ENCODE assay signal across 9 mouse cellular contexts in the genomic region with DNA sequence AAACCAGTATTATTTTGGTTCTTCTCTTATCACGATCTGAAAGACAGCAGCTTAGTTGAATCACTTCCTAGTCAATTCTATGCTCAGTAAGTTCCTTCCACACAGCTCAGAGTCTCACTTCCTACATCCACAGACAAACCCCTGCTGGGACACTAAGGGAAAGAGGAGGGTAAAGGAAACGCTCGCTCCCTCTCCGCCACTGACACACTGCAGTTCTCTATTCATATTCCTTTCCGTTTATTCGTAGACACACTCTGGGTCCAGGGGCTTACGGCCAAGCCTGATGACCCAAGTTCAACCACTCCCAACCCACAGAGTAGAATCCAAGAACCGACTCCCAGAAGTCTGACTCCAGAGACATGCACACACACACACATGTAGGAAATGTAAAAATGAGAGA. TPM values are rescaled to one million over a fixed set of nuclear protein-coding genes. Genes with fewer than 3 reads are reported as not detected.
DNase-seq lines count a peak whose midpoint lies in the region; ATAC-seq and TF ChIP-seq lines count a peak whose summit lies in the region.
"Had no signal": no experiment of that assay in that cellular context is flagged by ENCODE, and none has a peak within 500 bp of the region (broad histone marks: within the 10 kb centered on the region; RNA-seq: fewer than 3 reads in every experiment).

No protein-coding gene starts in this region.

- no peak overlapping the region for H3K4me3 ChIP-seq in kidney, embryonic 16.5 days (ENCODE audit: low read length)
- no peak overlapping the region for H3K4me3 ChIP-seq in kidney, embryonic 14.5 days (ENCODE audit: low read length)
- peak overlapping the region; percentile 5; the same call in 1 of the 2 replicates for H3K4me3 ChIP-seq in macrophage (ENCODE audit: inconsistent target)
- H3K4me3 ChIP-seq in thymus, adult 2 months (ENCODE audit: control insufficient read depth, insufficient read depth, low read length): no peak overlapping the region

- ATAC-seq in kidney, embryonic 16.5 days (ENCODE audit: low FRiP score, low TSS enrichment): no peak
- ATAC-seq in kidney, embryonic 14.5 days (ENCODE audit: low FRiP score, low TSS enrichment): no peak
- ATAC-seq in common myeloid progenitor, adult 5-6 weeks (replicated peaks; ENCODE audit: low read depth, poor library complexity, severe bottlenecking): peak; percentile 46

- peaks cover 75% of the 10 kb centered on the region for H3K79me2 ChIP-seq in macrophage (ENCODE audit: inconsistent target)

- 67% methylated on average over 8 of the region's 8 CpGs for WGBS in kidney, embryonic 16.5 days
- WGBS in kidney, embryonic 14.5 days: 74% methylated on average over 8 of the region's 8 CpGs
- WGBS in macrophage (ENCODE audit: missing documents): 2% methylated on average over 8 of the region's 8 CpGs
- WGBS in thymus, adult 2 months: 77% methylated on average over 8 of the region's 8 CpGs

- no peak overlapping the region for H3K9ac ChIP-seq in kidney, embryonic 16.5 days (replicated peaks; ENCODE audit: low read length)
- no peak overlapping the region for H3K9ac ChIP-seq in kidney, embryonic 14.5 days (ENCODE audit: low read depth, low read length)
- H3K9ac ChIP-seq: liver, embryonic 14.5 days had no signal

- intact Hi-C loops in heart, postnatal 25 days (cut with DNase I): loop anchor here (5.0 kb wide), 1 partner anchor 60 kb away; a partner anchor contains a TSS

- no peaks in the 10 kb centered on the region for H3K27me3 ChIP-seq in kidney, embryonic 16.5 days (ENCODE audit: insufficient read depth, low read length)
- H3K27me3 ChIP-seq in kidney, embryonic 14.5 days (ENCODE audit: control insufficient read depth, insufficient read depth, low read length): no peaks in the 10 kb centered on the region
- no peaks in the 10 kb centered on the region for H3K27me3 ChIP-seq in thymus, adult 2 months (ENCODE audit: control insufficient read depth, insufficient read depth, low read length)

- peak; percentile 6 for DNase-seq in heart, postnatal 25 days (ENCODE audit: low spot score)
- no peak for DNase-seq in adrenal gland, postnatal 4 days (ENCODE audit: low spot score in 2 of 2)
- no peak for DNase-seq in thymus, adult 2 months
- no peak for DNase-seq in left cerebral cortex, adult 18-20 months (ENCODE audit: low spot score in 2 of 2)

- no peak overlapping the region for H3K4me2 ChIP-seq in kidney, embryonic 16.5 days (replicated peaks; ENCODE audit: low read depth, low read length)
- H3K4me2 ChIP-seq in kidney, embryonic 14.5 days (replicated peaks; ENCODE audit: low read depth, low read length): no peak overlapping the region

- TF ChIP-seq POLR2A in thymus, adult 2 months (IDR thresholded peaks at IDR 0.05; ENCODE audit: control insufficient read depth, extremely low read depth, insufficient read depth, low read length, poor library complexity): no peak

- H3K36me3 ChIP-seq in kidney, embryonic 16.5 days (ENCODE audit: insufficient read depth, low read length): no peaks in the 10 kb centered on the region
- no peaks in the 10 kb centered on the region for H3K36me3 ChIP-seq in kidney, embryonic 14.5 days (ENCODE audit: control insufficient read depth, insufficient read depth, low read length)
- H3K36me3 ChIP-seq in macrophage (ENCODE audit: inconsistent target): no peaks in the 10 kb centered on the region
- no peaks in the 10 kb centered on the region for H3K36me3 ChIP-seq in thymus, adult 2 months (ENCODE audit: control insufficient read depth, insufficient read depth, low read length)

- peak overlapping the region; percentile 34; the same call in 1 of the 2 replicates for H3K27ac ChIP-seq in kidney, embryonic 16.5 days (ENCODE audit: low read length)
- H3K27ac ChIP-seq in kidney, embryonic 14.5 days (ENCODE audit: low read depth, low read length): no peak overlapping the region
- peak overlapping the region; percentile 55 for H3K27ac ChIP-seq in macrophage
- H3K27ac ChIP-seq in thymus, adult 2 months (ENCODE audit: control insufficient read depth, insufficient read depth, low read length): no peak overlapping the region; the same call in 1 of the 2 replicates
- H3K27ac ChIP-seq: liver, embryonic 14.5 days had no signal

- TF ChIP-seq CTCF in thymus, adult 2 months (IDR thresholded peaks at IDR 0.05; ENCODE audit: borderline replicate concordance, control insufficient read depth, extremely low read depth, insufficient read depth, low read length, poor library complexity): no peak

- no peaks in the 10 kb centered on the region for H3K9me3 ChIP-seq in kidney, embryonic 16.5 days (ENCODE audit: low read length)
- no peaks in the 10 kb centered on the region for H3K9me3 ChIP-seq in kidney, embryonic 14.5 days (ENCODE audit: control insufficient read depth, low read length)

- peaks cover 31% of the 10 kb centered on the region for H3K4me1 ChIP-seq in kidney, embryonic 16.5 days (ENCODE audit: insufficient read depth, low read length)
- peaks cover 11% of the 10 kb centered on the region; the same call in 1 of the 2 replicates for H3K4me1 ChIP-seq in kidney, embryonic 14.5 days (ENCODE audit: control insufficient read depth, insufficient read depth, low read length)
- peaks cover 10% of the 10 kb centered on the region for H3K4me1 ChIP-seq in thymus, adult 2 months (replicated peaks; ENCODE audit: control insufficient read depth, insufficient read depth, low read length)

RNA-seq across cellular contexts. Expression of a gene that starts 2.9 kb away (rescaled TPM):
- polyA plus RNA-seq in kidney, embryonic 16.5 days (2015; fragmentation: Nextera tagmentation; extraction: Ambion mirVana): 64.9 and 67.9 TPM in 2 replicates
- 66.8 and 69.0 TPM in 2 replicates for polyA plus RNA-seq in kidney, embryonic 14.5 days (2014; fragmentation: Nextera tagmentation; extraction: Ambion mirVana)
- 28.6 and 32.3 TPM in 2 replicates for total RNA-seq in common myeloid progenitor, adult 5-6 weeks (2017)
- total RNA-seq in heart, postnatal 25 days (2021): 10 to 100 TPM in 1 of 2 experiments, 1 to 10 TPM in 1; 6.9 to 10.9 TPM
- total RNA-seq in macrophage (2018; cell fraction: chromatin; rRNA removed): 100 to 1,000 TPM in 13 of 26 experiments, 10 to 100 TPM in 13; 67.0 to 185 (median 97.9) TPM
- 10 to 100 TPM; 29.4 to 83.0 (median 50.6) TPM for total RNA-seq in macrophage (2018; cell fraction: cytosol; rRNA removed)
- total RNA-seq in macrophage (2018; cell fraction: nucleus; rRNA removed): 100 to 1,000 TPM in 13 of 26 experiments, 10 to 100 TPM in 13; 56.0 to 222 (median 100) TPM
- polyA plus RNA-seq in macrophage (2018): 45.6 to 74.7 TPM (median 57.4 TPM) in 3 replicates
- total RNA-seq in adrenal gland, postnatal 4 days (2021): 10 to 100 TPM; 53.8 to 61.9 TPM
- 11.0 and 12.4 TPM in 2 replicates for polyA plus RNA-seq in thymus, adult 2 months (2012; rRNA removed)
- 10 to 100 TPM; 34.7 to 38.0 TPM for total RNA-seq in left cerebral cortex, adult 18-20 months (2021)

Comparison
In these comparisons a context has a peak if more than half of its experiments do, and no peak if none do; other contexts are left out.
1. H3K27ac ChIP-seq: peak in kidney, embryonic 16.5 days (single experiment) and macrophage (single experiment); none in kidney, embryonic 14.5 days (single experiment) and thymus, adult 2 months (single experiment).